Mouse (Mus musculus) kidney, adult 2 months (tissue): Measurements from ENCODE around the gene Shmt1.

ENCODE experiments used
- CTCF ChIP-seq: fragments of 200-500 bp; conservative IDR thresholded peaks from 2 replicates; pipeline ENCODE4 v1.5.1; 2011; ENCODE audit warnings: low read depth, mild to moderate bottlenecking, control low read depth, low read length, moderate library complexity, mixed read lengths; ENCODE audit not compliant: insufficient read depth, insufficient read length
- POLR2A ChIP-seq: fragments of 200-500 bp; IDR thresholded peaks from one replicate; pipeline ENCODE4 v1.6.1; 2011; ENCODE audit warnings: low read depth, low read length, control low read depth

- no peak for TF ChIP-seq POLR2A
- no peak for TF ChIP-seq CTCF
These were observed 13.7 kb upstream of the Shmt1 start for GRCm38 (mm10) chr11:60825191-60825590.
